Mouse (Mus musculus) T-helper 17 cell (primary cell): Measurements from ENCODE around the gene Six5.

Experiments
- in situ Hi-C, 2 experiments: fragments of 300-600 bp; cut with MboI, MseI; formaldehyde crosslinking; loops; 1 replicate in 1 of 2; 2 replicates in 1 of 2; pipeline ENCODE4 v1.15.1; 2025; ENCODE audit warnings: high pct_unique_total_duplicates in 2 of 2

The Six5 gene

GRCm38 (mm10) chr7:19096421-19096976, 2.1 kb downstream of the Six5 start:
- in situ Hi-C loops: no loop called here

DNA sequence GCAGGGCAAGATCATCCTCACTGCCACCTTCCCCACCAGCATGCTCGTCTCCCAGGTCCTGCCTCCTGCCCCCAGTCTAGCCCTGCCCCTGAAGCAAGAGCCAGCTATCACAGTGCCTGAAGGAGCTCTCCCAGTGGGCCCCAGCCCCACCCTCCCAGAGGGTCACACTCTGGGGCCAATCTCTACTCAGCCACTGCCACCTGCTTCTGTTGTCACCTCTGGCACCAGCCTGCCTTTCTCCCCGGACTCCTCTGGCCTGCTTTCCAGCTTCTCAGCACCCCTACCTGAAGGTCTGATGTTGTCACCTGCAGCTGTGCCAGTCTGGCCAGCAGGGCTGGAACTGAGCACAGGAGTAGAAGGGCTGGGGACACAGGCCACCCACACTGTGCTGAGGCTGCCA, 2.8 kb downstream of the Six5 start:
- in situ Hi-C loops: no loop called here

DNA sequence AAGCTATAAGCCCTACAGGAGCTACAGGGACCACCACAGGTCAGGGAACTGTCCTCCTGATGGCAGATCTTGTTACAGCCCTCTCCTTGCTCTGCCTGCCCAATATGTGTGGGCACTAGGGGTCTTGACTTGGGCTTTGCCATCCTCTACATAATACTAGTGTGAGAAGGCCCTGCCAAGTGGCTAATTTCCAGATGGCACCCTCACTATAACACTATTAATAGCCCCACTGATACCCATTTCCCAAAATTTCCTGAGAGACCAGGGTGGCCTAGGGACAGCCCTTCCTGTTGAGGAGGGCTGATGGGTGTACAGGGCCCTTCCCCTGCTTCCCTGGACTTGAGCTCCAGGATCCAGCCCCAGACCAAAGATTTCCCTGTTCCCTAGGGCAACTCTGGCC, 3.5 kb downstream of the Six5 start:
- in situ Hi-C loops: no loop called here

DNA sequence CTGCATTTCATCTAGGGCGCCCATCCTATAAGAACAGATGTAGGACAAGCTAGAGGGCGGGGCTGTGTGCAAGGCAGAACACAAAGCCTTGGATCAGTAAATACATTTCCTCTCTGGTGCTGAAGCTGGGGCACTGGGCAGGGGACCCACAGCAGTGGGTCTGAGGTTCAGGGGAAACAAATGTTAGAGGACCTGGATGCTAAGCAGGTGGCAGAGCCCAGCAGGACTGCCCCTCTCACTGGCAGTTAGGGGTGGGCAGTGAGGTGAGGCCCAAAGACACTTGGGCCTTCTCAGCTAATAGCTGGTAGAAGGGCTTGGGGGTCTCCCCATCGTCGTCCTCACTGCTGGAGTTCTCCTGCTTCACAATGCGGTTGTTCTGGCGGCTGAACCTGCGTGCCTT, 4.4 kb downstream of the Six5 start:
- in situ Hi-C loops: no loop called here

GRCm38 (mm10) chr7:19100290-19100689, 5.9 kb downstream of the Six5 start:
- in situ Hi-C loops: no loop called here

GRCm38 (mm10) chr7:19103741-19104140, 9.3 kb downstream of the Six5 start:
- in situ Hi-C loops: no loop called here

DNA sequence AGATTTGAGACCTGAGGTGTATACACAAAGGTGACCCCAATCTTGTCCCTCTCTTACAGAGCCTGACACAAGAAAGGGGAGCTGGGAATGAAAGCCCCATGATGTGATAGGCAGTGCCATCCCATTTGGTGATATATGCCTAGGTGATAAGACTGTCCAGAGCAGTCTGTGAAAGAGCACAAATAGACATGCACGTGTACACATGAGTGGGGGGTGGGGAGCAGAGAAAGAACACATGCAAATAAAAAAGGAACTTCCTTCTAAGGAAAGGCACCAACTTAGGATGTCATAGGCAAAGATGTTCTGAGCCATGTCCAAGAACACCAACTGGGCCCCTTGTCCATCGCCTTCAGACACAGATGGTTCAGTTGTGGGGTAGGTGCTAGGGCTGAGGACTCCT, 10.1 kb downstream of the Six5 start:
- in situ Hi-C loops: no loop called here

- in situ Hi-C loops: no loop called here
These were observed 13.0 kb downstream of the Six5 start for GRCm38 (mm10) chr7:19107436-19107835.

DNA sequence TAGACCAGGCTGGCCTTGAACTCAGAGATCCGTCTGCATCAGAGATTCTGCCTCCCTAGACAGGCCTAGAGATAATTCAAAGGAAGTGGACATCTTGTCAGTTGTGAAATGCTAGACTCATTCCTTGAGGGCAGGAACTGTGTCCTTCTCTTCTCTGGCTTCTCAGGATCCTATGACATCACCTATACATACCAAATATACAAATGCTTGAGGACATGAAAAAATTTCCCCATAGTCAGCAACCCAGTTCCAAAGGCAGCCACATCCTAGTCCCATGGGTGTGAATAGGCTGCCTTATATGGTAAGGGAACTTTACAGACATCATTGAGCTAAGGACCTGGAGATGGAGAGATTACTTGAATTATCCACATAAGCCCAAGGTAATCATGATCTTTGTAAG, 15.2 kb downstream of the Six5 start:
- in situ Hi-C loops: no loop called here

GRCm38 (mm10) chr7:19118028-19118771, 23.8 kb downstream of the Six5 start, which contains the start of gene Gm4969:
Gm4969 (minus strand) TSS chr7:19118368.
- in situ Hi-C loops: no loop called here

GRCm38 (mm10) chr7:19119083-19119482, 24.7 kb downstream of the Six5 start:
- in situ Hi-C loops: no loop called here

- in situ Hi-C loops: no loop called here
These were observed 25.4 kb downstream of the Six5 start, which contains the start of gene Fbxo46 for GRCm38 (mm10) chr7:19119631-19120429. Fbxo46 (plus strand) TSS chr7:19119859.

DNA sequence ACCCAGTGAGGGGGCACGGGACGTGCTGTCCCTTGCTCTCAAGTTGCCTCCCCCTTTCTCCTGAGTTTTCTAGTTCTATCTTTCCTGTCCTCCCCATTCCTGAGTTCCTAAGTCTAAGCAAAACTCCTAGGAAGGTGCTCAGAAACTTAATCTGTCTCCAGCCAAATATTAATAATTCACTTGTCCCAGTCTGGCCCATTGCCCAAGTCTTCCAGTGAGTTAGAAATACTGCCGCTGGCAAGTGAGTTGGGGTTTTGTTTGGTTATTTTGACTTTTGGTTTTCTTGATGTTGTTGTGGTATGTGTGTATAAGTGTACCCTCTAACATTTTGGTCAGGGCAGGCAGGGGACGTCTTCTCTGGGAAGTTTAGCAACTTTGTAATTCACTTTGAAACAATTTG, 27.3 kb downstream of the Six5 start:
- in situ Hi-C loops: no loop called here

DNA sequence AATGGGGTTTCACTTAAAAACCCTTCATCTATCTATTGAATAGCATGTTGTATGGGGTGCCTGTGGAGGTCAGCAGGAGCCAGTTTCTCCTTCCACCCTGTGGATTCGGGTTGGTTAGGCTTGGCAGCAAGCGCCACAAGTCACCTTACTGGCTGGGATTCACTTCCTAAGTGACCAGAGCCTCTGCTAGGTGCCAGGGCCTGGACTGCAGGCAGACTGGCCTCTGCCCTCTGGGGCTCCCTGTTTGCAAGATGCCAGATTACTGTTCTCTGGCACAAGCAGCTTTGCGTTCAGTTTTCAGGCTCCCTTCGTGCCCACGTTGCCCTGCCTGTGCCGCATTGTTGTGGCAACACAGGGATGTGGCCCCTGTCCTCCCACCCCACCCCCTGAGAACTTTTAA, 30.3 kb downstream of the Six5 start:
- in situ Hi-C loops: no loop called here

DNA sequence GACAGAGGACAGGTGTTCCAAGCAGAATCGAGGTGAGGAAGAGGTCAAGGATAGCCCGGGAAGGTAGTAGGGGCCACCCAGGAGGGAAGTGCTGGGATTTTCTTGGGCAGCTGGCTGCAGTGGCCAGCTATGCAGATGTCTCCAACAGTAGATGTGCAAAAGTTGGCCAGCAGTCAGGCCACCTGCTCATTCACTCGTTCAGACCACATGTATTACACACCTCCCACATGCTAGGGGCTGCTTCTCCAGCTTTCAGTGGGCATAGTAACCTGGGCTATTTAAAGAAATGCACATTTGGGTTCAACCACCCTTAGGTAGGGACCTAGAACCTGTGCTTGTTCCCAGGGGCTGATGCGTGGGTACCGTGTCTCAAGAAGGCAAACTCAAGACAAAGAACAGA, 33.4 kb downstream of the Six5 start:
- in situ Hi-C loops: no loop called here

DNA sequence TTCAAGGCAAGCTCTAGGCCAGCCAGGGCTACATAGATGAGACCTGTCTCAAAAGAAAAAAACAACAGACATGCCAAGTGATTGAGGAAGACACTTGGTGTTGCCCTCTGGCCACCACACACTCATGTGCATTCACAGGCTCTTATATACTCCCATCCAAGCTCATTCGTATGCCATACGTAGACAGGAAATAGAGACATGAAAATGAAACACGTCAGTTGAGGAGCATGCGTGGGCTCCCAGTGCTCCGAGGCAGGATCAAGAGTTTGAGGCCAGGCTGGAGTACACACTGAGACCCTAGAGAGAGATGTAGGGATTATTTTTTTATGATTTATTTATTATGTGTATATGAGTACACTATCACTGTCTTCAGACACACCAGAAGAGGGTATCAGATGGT, 35.0 kb downstream of the Six5 start:
- in situ Hi-C loops: no loop called here

DNA sequence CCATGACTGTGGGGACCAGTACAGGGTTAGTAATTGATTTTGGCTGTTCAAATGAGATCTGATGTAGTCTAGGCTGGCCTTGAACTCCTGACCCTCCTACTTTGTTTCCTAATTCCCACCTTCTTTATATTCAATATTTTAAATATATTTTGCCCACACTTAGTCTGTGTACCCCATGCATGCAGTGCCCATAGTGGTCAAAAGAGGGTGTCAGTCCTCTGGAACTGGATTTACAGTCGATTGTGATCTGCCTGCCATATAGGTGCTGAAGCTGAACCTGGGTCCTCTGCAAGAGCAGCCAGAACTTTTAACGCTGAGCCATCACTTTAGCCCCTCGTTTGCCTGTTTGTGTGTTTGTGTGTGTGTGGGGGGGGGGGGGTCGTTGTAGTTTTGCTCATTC, 36.3 kb downstream of the Six5 start:
- in situ Hi-C loops: no loop called here

DNA sequence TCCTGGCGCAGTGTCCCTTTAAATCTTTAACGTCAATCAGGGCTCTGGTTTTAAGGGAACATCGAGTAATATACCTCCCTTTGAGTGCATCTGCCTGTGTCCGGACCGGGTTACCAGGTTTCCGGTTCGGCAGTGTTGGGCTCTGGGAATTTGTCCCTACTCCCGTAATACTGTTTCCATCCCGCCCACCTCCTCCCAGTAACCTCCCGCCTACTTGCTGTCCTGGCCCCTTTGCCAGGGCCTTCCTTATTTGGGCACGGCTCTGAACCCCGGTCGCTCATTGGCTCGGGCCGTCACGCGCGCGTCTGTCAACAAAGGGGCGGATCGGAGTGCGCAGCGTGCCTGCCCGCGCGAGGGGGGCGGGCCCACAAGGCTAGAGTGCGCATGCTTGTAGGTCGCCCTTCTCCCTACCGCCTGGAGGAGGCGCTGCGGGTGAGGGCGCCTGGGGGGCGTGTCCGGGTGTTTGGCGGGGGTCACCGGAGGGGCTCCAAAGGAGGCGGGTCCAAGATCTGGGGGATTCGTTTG, 37.0 kb downstream of the Six5 start:
- in situ Hi-C loops: no loop called here

GRCm38 (mm10) chr7:19136168-19136567, 41.8 kb downstream of the Six5 start:
- in situ Hi-C loops: no loop called here

- in situ Hi-C loops: no loop called here
These were observed 42.4 kb downstream of the Six5 start for GRCm38 (mm10) chr7:19136673-19137334.

DNA sequence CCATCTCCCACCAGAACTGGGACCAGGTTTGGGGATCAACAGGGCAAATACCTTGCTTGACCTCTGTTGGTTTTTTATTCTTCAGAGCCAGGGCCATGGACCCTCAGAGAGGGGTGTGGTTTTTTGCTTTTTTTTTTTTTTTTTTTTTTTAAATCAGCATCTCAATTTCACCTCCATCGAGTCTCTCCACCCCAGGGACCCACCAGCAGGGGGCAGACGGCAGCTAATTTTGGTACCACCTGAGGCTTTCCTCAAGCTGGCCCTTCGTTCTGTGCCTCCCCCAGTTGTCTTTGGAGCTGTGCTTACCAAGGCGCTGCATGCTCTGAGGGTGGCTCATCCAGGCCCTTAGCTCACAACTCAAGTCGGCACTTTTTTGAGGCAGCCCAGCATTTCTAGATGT, 43.0 kb downstream of the Six5 start:
- in situ Hi-C loops: no loop called here

GRCm38 (mm10) chr7:19146793-19147192, 52.4 kb downstream of the Six5 start:
- in situ Hi-C loops: no loop called here
